ENCODE assay signal across 8 mouse cellular contexts in genomic region chr9:102267311-102268027, GRCm38 (mm10).
A peak's percentile ranks its signal among the peaks of the same experiment; 100 is the strongest.
DNase-seq lines count a peak whose midpoint lies in the region; ATAC-seq and TF ChIP-seq lines count a peak whose summit lies in the region.

No protein-coding gene starts in this region.

- WGBS in liver, postnatal 0 days (ENCODE audit: insufficient replicate concordance): 3% methylated on average over 18 of the region's 18 CpGs

- no peak overlapping the region for H3K9ac ChIP-seq in liver, postnatal 0 days (replicated peaks)

- no peak overlapping the region for H3K4me3 ChIP-seq in liver, postnatal 0 days (ENCODE audit: low read depth, low read length)

- peak; percentile 69 to 75 for DNase-seq in cerebellum, adult 18-20 months
- DNase-seq in embryo, embryonic 10.5 days (ENCODE audit: low spot score): peak; percentile 70
- peak; percentile 19 for DNase-seq in heart, adult 8-10 months (ENCODE audit: low spot score)
- peak; percentile 9 to 14 for DNase-seq in kidney, adult 8-10 months
- no peak for DNase-seq in liver, postnatal 0 days
- DNase-seq in retina, embryonic 14.5 days (ENCODE audit: low spot score): peak; percentile 68

- TF ChIP-seq CTCF in liver, postnatal 0 days (IDR thresholded peaks at IDR 0.05; ENCODE audit: low read depth): no peak

- H3K27ac ChIP-seq in liver, postnatal 0 days (ENCODE audit: low read depth): no peak overlapping the region

- no peaks in the 10 kb centered on the region for H3K36me3 ChIP-seq in liver, postnatal 0 days (replicated peaks; ENCODE audit: insufficient read depth, low read length)

- 0 out of 2 replicates have a peak overlapping the region, but pooled peaks have one; percentile 9 for H3K4me2 ChIP-seq in liver, postnatal 0 days (ENCODE audit: low read depth, low read length)

- peaks cover 17% of the 10 kb centered on the region for H3K27me3 ChIP-seq in liver, postnatal 0 days (ENCODE audit: insufficient read depth, low read length)

- no peaks in the 10 kb centered on the region for H3K4me1 ChIP-seq in liver, postnatal 0 days (ENCODE audit: insufficient read depth)

- no peak for ATAC-seq in cerebellum, adult (ENCODE audit: insufficient number of reproducible peaks, low FRiP score, low TSS enrichment)
- no peak for ATAC-seq in liver, postnatal 0 days
- no peak for ATAC-seq in monocyte, adult 5-6 weeks (replicated peaks; ENCODE audit: insufficient number of reproducible peaks, low FRiP score, low TSS enrichment, poor library complexity, severe bottlenecking)

- TF ChIP-seq EP300 in liver, postnatal 0 days (IDR thresholded peaks at IDR 0.05; ENCODE audit: low read depth): no peak

- no peaks in the 10 kb centered on the region for H3K9me3 ChIP-seq in liver, postnatal 0 days (ENCODE audit: low read length)
